Mouse (Mus musculus) adipocyte (in vitro differentiated cells): ENCODE results near the gene Tnnt3.

ENCODE experiments used
- DNase-seq: peaks from one replicate; pipeline ENCODE4 v3.0.0-alpha.2; 2016; ENCODE audit warnings: low spot score

The Tnnt3 gene

GRCm38 (mm10) chr7:142476795-142477452, 21.7 kb upstream of the Tnnt3 start:
- DNase-seq = no peak

- DNase-seq = no peak
Observed at GRCm38 (mm10) chr7:142478001-142478400, 20.6 kb upstream of the Tnnt3 start.

- no peak for DNase-seq
Observed at GRCm38 (mm10) chr7:142478574-142478973, 20.1 kb upstream of the Tnnt3 start.

GRCm38 (mm10) chr7:142479307-142479706, 19.3 kb upstream of the Tnnt3 start:
- DNase-seq = no peak

GRCm38 (mm10) chr7:142479886-142480285, 18.8 kb upstream of the Tnnt3 start:
- no peak for DNase-seq

DNA sequence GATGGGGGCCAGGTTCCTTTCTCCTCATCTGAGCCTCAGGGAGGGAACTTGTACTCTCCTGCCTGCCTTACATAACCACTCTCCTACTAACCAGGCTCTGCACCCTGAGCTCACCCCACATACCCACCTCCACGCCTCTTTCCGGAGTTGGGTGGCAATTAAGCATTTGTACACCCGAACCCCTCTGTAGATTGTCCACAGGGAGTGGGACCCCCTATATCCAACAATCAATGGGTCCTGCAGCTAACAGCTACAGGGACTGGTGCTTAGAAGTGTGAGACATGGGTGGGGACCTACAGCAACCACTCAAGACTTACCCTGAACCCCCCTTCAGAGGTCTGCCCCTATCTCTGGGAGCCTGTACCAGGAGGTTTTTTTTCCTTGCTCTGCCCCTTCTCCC, 18.0 kb upstream of the Tnnt3 start:
- no peak for DNase-seq

GRCm38 (mm10) chr7:142481186-142481567, 17.5 kb upstream of the Tnnt3 start:
- DNase-seq = peak; percentile 70

- no peak for DNase-seq
Observed at GRCm38 (mm10) chr7:142481568-142482255, 16.9 kb upstream of the Tnnt3 start.

- DNase-seq = no peak
Observed at GRCm38 (mm10) chr7:142482256-142482609, 16.4 kb upstream of the Tnnt3 start.

DNA sequence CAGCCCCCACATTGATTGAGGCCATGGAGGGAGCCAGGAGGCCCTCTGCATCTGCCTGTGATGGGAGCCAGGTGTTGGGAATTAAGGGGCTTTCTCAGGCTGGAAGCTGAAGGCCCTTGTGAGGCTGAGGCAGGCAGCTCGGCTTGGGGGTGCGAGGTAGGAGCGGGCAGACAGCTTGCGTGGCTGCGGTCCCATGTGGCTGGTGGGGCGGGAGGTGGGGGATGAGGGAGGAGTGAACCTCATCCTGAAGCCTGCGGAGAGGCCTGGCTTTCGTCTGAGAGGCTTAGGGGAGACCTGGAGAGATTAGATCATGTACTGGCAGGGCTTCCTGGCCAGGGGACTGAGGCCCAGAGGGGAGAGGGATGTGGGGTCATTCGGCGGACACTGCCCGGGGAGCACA, 15.5 kb upstream of the Tnnt3 start:
- no peak for DNase-seq

GRCm38 (mm10) chr7:142484780-142485179, 13.9 kb upstream of the Tnnt3 start:
- no peak for DNase-seq

DNA sequence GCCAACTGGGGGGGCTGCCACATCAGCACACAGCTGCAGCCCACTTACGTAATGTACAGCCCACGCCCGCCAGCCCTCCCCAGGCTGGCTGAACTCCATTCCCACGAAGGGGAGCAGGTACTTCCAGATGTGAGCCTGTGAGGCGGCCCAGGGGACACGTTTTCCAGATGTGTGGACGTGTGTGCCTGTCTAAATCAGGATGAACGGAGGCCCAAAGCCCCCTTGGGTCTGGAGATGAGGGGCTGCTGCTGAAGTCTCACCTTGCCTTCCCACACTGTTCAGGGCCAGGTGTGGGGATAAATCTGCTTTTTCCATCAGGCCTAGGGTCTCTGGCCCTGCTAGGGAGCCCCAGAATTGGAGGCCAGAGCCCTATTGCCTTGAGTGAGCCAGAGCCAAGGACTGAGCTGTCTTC, 11.9 kb upstream of the Tnnt3 start:
- no peak for DNase-seq

- peak; percentile 6 for DNase-seq
Observed at GRCm38 (mm10) chr7:142487341-142487859, 11.2 kb upstream of the Tnnt3 start.

DNA sequence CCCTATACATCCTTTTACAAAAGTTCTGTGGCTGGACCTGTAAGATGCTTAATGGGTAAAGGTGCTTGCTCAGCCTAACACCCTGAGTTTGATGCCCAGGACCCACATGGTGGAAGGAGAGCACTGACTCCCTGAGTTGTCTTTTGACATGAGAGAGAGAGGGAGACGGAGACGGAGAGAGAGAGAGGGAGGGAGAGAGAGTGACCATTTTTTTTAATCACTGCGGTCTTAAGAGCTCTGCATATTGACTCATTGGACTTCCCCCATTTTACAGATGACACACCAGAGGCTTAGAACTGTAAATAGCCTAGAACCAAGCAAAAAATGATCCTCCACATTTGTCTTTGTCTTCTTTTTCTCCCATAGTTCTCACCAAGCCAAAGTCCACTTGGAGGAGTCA, 10.6 kb upstream of the Tnnt3 start:
- no peak for DNase-seq

DNA sequence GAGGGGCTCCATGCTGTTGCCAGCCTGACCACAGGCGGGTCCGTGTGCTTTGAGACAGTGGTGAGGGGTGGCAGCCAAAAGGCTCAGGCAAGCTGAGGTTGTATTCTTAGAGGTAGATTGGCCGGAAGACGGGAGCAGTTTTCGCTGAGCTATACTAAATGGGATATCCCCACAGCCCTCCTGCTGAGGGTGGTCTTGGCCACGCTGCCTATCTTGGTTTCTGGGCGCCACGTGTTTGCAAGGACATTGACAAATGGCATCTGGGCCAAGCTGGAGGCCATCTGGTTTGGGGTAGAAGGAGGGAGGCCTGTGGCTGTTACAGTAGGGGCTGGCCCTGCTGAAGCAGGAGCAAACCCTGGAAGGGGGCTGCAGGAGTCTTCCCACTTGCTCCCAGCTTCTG, 5.1 kb upstream of the Tnnt3 start:
- DNase-seq = no peak

- DNase-seq = no peak
Observed at GRCm38 (mm10) chr7:142496158-142496557, 2.5 kb upstream of the Tnnt3 start.

DNA sequence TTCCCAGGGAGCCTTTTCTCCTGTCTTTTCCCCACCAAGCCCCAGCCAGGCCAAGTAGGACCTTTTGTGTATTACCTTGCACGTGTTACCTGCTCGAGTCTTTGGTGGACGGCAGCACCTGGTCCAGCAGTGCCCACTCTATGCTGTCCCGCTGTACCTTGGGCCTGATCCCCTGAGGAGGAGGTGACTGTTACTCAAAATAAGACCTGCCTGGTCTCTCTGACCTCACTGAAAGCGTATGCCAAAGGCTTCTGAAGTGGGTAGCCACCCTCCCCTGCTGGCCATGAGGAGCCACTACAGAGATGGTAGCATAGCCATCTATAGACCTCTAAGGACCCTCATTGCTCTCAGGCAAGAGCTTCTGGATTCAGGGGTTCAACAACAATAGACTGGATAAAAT, 1.8 kb upstream of the Tnnt3 start:
- no peak for DNase-seq

DNA sequence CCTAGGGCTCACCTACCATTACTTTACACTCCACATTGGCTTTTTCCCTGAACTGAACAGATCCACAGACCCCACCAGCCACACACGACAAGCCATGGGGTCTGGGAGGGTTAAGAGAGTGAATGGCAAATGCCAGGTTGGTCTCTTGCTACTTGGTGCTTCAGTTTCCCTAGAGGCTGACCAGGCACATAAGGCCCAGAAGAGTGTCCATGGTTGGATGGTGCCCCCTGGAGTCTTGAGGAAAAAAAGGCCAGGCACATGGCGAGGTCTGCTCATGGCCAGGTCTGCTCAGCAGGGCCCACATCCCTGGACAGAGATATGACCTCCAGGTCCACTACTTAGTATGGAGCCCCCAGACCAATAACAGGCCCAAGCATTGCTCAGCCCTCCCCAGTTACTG, 861 bp upstream of the Tnnt3 start:
- peak; percentile 35 for DNase-seq

DNA sequence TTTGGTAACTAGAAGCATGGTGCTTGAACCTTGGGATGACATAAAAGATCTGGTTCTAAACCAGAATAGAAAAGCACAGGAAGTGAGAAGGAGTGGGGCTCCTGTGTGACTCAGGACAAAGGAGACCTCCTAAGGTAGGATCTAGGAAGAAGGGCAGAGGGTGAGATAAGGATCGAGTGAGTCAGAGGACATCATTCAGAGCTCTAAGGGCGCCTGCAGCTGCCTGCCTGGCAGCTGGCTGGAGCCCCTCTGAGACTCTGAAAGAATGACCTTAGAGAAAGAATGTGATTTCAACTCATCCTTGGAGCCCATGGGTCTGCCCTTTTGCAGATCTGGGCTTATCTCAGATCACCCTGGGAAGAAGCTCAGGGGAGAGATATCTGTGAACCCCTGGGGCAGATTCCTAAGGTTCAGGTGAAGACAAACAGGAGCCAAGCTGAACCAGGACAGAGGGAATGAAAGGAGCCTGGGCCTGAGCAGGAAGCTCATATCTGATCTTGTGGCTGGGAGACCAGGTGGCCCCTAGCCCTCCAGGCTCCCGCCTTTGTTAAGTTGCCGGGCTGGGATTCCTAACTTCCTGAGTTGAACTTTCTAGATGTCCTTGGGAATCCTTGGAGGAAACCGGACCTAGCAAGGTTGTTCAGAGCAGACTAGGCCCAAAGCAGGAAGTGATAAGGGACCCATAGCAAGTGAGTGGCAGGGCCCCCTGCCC, 530 bp downstream of the Tnnt3 start:
- no peak for DNase-seq

GRCm38 (mm10) chr7:142500032-142500431, 1.4 kb downstream of the Tnnt3 start:
- no peak for DNase-seq

DNA sequence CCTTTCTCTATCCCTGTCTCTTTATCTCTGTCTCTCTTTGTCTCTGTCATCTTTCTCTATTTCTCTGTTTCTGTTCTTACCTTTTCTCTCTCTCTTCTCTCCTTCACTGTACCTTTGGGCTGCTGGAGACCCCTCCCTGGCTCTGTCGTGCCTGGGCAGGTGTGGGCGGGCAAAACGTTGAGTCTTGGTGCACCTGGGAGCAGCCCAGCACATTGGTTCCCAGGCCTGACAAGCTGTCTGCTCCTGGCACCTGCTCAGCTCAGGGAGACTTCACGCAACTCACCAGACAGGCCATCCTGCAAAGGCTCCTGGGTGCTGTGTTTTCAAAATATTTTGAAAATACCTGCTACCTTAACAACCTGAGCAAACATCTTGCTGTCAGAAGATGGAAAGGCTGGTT, 4.6 kb downstream of the Tnnt3 start:
- DNase-seq = no peak

DNA sequence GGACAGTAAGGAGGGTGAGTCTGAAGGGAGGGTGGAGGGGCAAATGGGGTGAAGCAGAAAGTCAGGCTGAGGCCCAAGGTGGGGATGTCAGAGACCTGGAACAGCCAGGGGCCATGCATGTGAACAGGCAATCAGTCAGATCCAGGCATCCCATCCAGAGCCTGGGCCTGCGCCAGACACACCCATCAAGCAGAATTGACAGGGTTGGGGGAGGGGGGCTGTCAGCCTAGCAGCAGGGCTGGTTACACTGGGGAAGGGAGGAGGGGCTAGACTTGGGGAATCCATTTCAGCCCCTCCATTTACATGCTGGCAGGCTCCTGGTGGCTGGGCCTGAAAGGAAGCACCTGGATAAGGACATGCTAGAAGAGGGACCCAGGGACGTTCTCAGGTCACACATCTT, 7.3 kb downstream of the Tnnt3 start:
- DNase-seq = no peak

- DNase-seq = no peak
Observed at GRCm38 (mm10) chr7:142506501-142506900, 7.9 kb downstream of the Tnnt3 start.
